Mouse (Mus musculus) 416B (cell line): ENCODE results near the gene Glt6d1.
"Not testable (repeated sequence)": the region's sequence is repeated elsewhere in the genome, so short reads cannot be mapped to it uniquely, and the experiment has no call there.

ENCODE experiments used
- DNase-seq: peaks from one replicate; pipeline ENCODE4 v3.0.0; 2011; ENCODE audit warnings: low read depth

The Glt6d1 gene

DNA sequence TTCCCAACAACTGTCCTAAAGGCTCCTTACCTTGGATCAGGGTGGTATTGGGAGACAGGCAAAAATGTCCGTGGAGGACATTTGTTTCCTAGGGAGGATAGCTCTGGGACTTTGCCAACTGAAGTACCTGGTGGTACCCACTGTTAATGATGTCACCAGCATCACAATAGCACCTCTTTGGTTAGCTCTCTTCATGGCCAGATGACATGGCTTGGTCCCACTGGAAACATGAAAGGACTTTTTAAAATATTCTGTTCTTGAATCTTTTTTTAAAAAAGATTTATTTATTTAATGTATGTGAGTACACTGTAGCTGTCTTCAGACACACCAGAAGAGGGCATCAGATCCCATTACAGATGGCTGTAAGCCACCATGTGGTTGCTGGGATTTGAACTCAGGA, at the start of gene Glt6d1:
Gene Glt6d1, minus strand, starts transcription at position 101 of the 400 bp plus-strand sequence.
- not testable (repeated sequence) for DNase-seq

DNA sequence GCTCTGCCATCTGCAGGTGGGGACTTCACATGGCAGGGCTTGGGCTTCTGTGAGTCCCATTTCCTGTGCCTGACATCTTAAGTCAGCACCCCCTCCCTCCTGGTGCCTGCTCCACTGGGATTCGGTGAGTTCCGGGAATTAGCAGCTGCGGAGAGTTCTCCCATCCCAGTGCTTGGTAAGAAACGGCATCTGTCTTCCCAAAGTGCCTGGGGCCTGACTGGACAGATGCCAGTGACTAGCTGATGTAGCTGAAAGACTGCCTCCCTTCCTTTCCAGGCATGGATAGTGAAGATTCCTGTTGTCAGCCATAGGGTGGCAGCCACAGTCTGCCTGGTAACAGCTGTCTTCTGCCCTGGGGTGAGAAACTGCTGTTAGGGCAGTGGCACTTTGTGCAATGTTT, 49.8 kb upstream of the Glt6d1 start:
- no peak for DNase-seq

DNA sequence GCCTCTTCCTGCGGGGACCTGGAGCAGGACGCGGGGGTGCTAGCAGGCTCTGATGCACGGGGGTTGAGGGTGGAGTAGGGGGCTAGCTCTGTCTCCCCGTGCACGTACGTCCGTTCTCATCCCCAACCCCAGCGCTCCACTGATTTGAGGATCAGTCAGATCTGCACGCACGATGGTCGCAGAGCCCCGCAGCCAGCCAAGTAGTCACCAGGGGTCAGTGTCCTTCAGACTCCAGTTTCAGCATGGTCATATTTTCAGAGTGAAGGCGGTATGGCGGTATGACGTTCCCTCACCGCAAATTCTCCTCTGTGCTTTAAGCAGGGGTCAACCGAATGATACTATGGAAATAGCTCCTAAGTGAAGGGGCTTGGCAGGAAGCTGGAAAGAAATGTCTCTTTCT, 48.6 kb upstream of the Glt6d1 start:
- DNase-seq: no peak

DNA sequence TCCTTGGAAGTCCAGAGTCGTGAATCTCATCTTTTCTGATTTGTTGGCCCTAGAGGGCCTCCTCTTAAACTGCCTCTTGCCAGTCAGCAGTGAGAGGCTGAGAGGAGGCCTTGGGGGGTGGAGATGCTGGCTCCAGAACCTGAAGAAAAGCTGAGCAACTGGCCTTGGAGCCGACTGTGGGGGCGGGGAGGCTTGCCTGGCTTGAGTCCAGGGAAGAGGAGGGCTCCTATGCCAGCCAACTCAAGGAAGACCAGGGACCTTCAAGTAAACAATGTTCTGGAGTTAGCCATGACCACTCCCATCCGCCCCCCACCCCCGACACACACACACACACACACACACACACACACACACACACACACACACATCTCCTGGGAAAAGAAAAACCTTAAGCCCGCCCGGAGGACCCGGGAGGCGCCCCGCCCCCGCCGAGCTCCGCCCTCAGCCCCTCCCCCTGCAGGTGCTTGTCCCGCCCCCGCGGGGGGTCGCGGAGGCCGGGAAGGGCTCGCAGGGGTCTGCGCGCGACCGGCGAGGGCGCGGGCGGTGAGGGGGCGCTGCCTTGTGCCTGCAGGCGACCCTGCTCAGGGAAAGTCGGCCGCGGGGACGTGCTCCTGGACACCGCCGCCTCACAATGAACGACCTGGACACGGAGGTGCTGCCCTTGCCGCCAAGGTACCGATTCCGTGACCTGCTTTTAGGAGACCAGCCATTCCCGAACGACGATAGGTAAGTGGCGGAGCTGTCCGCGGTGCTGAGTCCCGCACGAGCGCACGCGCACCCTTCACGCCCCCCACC, 47.9 kb upstream of the Glt6d1 start, which contains the start of gene Kcnt1:
Gene Kcnt1, plus strand, starts transcription at position 398 of the 795 bp plus-strand sequence.
- DNase-seq: no peak

DNA sequence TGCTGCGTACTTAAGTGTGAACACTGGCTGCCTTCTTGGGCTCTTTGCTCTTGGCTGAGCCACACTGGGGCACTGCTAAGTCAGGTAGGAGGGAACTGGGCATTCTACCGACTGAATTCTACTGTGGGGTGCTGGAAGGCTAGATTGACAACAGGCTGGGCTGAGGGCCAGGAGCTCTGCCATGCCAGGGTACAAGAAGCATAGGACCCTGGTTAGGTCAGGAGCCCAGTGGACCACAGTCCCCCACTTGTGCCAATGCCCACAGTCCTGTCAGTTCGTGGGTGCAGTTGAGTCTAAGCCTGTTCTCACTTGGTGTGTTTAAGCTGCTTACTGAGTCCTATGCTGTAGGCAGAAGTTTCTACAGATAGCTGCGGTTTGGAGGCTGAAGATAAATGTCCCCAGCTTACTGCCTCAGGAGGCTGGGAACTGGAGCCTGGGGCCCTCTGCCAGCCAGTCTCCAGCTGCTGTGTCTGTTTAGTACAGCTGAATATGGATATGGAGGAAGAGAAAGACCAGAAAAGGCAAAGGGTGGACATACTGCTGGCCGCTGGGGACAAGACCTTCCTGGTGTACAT, 47.1 kb upstream of the Glt6d1 start:
- DNase-seq: no peak

DNA sequence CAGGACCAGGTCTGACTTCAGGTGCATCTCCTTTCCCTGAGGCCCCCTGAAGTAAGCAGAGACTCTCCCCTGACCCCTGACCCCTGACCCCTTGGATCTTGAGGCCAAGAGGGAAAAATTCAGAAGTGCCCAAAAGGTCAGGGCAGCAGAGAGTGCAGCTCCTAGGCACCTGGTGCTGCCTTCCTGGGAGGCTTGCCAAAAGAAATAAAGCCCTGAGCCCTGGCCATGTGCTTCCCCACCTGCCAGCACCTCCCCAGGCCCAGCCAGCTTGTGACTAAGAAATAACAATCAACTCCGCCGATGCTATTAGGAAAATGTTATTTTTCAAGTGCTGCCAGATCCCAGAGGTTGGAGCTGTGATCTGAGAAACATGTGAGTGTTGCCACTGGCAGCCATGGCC, 46.4 kb upstream of the Glt6d1 start:
- DNase-seq: no peak

DNA sequence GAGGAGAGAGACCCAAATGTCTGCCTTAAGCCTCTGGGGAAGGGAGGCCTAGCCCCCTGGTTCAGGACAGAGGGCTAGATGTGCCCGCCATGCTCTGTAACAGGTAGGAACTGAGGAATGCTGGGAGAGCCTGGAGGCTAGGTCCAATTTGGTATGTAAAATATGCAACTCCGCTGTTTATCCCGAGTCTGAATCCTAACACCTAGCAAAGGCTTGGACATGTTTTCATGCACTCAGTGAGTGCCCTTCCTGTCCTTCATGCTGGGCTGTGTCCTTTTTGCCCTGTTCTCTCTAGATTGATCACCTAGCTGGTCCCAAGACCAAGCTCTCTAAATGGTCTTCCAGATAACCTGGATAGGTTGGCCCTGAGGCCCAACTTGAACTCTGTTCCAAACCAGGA, 44.2 kb upstream of the Glt6d1 start:
- no peak for DNase-seq

DNA sequence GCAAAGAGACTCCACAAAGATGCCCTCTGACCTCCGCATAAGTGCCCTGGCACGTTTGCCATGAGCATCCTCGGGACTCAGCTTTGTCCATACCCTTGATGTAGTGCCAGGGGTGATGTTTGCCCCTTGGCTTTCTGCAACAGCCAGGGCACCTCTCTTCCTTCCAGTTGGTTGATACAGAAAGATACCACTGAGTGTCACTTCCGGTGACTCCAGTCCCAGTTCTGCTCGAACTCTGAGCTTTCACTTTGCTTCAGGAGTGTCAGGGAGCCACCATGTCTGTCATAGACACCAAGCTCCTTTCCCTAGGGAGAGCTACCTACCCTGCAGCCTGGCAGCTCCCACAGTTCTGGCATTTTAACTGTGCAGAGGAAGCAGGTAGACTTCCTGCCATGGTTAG, 38.4 kb upstream of the Glt6d1 start:
- peak; percentile 54 for DNase-seq

DNA sequence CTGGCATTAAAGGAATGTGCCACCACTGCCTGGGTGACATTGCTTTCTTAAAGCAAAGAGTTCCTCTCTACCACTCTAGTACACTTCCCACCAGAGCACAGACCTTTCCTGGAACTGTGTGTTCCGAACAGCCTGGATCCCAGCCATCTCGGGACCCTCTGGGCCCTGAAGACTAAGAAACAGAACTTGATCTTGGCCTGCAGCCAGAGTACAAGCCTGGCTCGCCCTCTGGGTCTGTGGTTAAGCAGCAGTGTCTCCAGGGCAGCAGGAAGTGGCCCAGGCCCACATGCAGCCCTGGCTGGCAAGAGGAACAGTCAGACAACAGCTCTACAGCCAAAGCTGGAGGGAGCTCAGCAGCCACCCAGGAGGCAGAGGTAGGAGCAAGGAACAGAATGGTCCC, 37.0 kb upstream of the Glt6d1 start:
- peak; percentile 88 for DNase-seq

DNA sequence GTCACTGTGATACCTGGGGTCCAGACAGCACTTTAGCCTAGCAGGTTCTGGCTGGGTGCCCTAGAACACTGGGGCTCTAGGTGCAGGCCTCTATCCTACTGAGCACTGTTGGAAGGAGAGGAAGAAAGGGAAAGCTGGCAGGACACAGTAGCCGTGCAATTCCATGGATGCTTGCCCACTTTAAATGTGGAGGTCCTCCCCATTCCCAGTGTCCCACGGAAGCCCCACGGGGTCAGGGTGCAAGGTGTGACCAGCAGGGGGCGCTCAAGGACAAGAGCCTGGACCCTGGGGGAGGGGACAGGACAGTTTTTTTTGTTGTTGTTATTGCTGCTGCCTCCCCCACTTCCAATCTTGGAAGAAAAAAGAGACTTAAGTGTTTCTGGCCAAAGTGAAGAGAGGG, 34.7 kb upstream of the Glt6d1 start:
- DNase-seq: peak; percentile 37

DNA sequence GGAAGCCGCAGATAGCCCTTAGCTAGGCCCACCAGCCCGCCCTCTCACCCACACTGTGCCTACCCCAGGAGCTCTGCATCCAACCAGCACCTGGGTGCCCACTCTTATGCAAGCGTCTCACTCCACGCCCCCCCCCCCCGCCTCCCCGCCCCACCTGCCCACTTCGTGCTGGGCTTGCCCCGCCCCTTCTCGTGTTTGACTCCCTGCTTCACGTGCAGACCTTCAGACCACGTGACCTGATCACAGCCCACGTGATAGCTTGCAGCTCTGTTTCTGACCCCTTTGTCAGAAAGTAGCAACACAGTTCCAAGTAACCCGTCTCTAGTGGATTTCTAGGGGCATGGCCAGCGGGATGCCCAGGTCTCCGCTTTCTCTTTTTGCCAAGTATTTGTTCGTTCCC, 31.6 kb upstream of the Glt6d1 start, which contains the start of gene Sohlh1:
Gene Sohlh1, minus strand, starts transcription at position 23 of the 400 bp plus-strand sequence.
- DNase-seq: no peak

DNA sequence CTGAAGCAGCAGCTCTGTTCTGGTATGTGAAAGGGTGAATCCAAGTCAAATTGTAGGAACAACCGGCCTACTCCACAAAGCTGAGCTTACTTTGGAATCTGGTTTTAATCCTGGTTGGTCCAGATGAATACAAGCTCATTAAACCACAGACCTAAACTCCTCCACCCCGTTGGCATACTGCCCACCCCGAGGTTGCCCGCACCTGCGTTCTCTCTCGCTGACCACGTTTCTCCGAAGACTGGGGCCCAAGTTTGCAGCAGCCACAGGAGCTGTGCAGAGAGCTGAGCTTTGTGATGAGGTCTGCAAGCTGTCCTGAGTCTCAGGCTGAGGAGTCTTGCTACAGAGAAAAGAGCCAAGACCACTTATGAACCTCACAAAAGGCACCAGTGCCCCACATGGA, 30.9 kb upstream of the Glt6d1 start:
- no peak for DNase-seq

DNA sequence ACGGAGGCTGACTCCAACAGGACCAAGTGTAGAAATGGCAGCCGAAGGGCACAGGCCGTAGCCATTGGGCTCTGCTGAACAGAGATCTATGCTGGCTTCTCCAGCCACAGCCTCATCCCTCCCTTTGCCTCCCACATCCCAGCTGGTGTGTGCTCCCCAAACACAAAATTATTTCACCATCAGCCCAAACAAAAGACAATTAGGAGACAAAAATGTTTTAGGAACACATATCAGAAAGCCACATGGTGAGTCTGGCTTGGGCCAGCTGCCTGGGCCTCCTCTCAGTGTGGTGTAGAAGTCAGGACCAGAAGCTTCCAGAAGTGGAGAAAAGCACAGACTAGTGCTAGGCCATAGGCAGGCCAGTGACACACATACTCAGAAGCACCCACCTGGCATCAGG, 28.4 kb upstream of the Glt6d1 start:
- DNase-seq: no peak

DNA sequence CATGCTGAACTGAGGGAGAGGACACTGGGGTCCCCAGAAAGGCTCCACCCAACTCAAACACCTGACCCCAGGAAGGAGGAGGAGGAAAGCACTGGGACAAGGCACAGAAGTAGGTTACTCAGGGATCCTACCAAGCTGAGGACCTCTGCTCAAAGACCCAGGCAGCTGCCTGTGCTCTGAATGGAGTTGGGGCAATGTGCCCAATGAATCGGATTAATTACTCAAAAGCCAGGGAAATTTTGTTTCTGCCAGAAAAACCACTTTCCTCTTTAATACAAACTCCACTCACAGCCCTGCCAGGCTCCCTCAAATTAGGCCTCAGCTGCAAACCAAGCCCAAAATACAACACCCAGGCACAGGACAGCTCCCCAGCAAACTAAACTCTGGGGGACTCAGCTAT, 27.1 kb upstream of the Glt6d1 start:
- DNase-seq: no peak

DNA sequence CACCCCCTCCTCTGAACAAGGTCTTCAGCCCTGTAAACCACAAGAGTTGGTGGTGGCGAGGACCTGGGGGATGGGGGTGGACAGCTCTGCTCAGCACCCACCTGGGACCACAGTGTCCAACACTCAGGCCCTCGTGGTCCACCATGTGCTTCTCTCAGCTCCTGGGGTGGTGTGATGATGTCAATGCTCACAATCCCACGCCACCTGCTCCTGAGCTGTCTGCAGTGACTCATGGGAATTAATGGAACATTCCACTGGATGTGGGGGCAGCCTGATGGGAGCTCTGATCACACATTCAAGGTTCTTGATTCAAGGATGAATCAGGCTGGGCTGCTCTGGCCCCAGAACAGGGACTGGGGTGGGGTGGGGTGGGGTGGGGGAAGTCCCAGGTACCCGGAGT, 26.5 kb upstream of the Glt6d1 start:
- no peak for DNase-seq

DNA sequence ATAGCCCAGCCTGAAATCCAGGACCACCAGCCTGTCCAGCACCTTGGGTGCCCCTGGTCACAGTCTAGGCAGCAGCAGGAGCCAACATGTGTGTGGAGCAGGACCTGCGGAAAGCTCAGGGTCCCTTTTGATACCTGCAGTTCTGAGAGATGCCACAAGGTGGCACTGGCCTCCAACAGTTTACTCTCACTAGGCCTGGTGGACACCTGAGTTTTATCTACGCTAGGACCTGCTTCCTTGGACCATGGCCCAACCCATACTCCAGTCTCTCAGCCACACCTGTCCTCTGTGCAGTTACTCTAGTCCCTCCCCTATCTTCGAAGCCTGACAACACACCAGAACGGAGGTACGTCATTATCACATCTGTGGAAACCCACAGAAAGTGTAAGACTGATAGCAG, 20.6 kb upstream of the Glt6d1 start:
- peak; percentile 68 for DNase-seq

DNA sequence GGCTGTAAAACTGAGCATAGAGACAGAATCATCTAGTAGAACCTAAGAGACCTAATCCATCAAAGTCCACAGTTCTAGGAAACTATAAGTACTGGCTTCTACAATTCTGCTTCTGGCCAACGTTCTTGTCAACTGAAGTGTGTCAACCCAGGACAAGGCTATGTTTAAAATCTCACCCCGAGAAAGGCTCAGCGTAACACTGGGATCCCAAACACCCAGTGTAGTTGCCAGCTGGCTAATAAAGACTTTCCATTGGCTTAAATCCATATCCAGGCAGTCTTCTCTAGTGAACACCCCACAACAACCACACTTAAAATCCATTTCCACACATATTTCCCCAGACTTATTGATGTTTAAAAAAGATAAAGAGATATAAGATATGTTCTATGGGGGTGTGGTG, 15.1 kb upstream of the Glt6d1 start:
- no peak for DNase-seq

DNA sequence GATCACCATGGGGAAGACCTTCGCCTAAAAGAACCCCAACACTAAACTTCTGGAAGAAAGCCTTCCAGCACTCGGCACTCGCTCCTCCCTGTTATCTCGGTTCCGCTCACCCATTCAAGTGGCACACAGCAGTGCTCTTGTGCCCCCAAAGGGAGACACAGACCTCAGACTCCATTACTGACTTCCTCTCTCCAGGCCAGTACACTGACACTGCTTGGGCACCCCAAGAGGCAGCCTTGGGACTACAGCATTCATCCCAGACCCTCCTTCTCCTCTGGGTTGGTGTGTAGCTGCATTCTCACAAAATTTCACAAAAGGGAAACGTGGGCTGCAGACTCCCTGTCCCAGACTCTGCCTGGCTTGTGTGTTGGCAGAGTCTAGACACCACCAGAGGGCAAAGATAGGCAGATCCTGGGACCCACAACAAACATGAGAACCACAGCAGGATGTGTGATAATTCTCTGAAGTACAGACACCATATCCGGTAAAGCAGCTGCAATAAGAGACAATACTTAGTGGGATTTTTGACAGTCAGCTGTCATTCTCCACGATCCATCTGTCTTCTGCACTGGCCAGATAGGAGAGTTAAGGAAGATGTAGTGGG, 12.8 kb upstream of the Glt6d1 start:
- peak; percentile 51 for DNase-seq

DNA sequence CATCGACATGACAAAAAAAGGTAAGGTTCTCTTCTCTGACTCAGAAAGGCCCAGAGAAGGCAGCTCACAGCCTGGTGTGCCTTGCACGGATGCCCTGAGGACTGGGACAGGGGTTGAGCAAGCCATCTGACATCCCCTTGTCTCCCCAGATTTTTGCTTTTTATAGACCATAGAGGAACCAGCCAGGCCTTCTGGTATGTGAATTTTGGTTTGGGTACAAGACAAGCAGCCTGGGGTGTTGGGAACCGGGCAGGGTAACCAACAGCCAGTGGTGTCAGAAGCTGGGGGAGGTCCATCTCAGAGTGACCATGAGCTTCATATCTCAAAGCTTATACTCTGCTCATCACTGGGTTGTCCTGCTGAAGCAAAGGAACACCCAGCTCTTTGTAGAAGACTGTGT, 9.1 kb upstream of the Glt6d1 start:
- DNase-seq: no peak

DNA sequence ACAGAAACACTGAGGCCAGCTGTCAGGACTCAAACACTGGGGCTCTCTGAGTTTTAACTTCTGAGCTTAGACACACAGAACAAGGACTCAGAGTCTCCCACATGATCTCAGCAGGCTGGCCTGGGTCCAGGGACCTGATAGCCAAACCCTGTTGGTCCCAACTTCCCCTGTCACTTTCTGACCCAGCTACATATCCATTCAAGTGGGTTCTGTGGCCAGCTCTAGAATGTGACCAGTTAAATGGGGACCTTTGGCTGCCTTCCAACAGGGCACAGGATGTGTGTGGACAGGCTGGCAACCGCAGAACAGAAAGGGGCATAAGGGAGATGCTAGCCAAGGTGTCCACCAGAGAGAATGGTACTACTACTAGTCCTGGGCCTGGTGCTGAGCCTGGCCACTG, 7.2 kb upstream of the Glt6d1 start, which contains the start of gene Lcn9:
Gene Lcn9, plus strand, starts transcription at position 348 of the 400 bp plus-strand sequence.
- peak; percentile 77 for DNase-seq

DNA sequence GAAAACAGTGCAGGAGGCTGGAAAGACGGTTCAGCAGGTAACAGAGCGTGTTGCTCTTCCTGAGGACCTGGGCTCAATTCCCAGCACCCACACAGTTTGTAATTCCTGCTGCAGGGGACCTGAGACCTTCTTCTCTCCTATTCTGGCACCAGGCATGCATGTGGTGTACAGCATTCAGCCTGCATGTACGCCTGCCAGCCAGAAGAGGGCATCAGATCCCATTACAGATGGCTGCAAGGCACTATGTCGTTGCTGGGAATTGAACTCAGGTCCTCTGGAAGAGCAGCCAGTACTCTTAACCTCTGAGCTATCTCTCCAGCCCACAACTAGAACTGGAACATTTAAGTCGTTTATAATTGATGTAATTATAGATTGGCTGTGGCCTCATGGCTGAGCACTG, 2.3 kb downstream of the Glt6d1 start:
- DNase-seq: no peak

DNA sequence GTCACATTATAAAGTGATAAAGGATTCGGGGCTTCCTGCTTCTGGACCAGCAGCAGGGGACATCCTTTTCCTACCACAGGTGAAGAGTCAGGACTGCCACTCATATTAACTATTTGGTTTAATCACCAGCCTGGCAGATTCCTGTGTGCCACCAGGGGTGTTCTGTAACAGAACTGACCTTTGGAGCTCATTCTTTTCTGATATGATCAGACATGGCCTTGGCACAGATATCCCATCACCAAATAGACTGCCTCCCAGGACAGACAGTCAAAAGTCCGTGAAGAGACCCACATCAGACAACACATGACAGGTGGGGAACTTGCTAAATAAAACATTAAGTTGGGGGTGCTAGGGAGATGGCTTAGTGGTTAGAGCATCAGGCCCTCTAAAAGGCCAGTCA, 3.9 kb downstream of the Glt6d1 start:
- no peak for DNase-seq

DNA sequence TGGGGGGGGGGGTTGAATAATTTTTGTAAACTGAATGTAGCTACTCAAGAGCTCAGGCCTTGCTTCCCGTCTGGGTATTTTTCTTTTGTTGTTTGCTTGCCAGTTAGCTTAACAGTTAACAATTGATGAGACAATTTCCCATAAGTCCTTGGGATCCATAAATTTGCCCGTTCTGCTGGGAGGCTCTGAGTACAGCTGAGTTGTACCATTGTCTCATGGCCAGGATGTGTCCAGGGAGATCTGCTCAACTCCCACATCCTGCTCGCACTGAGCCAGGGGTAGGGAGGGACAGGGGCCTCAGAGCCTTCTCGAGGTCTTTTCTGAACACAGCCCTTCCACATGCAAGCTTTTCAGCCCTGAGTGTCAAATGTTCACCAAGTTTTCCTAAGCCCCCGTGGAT, 17.6 kb downstream of the Glt6d1 start:
- no peak for DNase-seq
